Mouse (Mus musculus) myocyte (in vitro differentiated cells): Measurements from ENCODE around the gene Raet1e. TPM values are rescaled to one million over a fixed set of nuclear protein-coding genes. Genes with fewer than 3 reads are reported as not detected.
A peak's percentile ranks its signal among the peaks of the same experiment; 100 is the strongest.
"Not testable (repeated sequence)": the region's sequence is repeated elsewhere in the genome, so short reads cannot be mapped to it uniquely, and the experiment has no call there.

Experiments
- H3K27me3 ChIP-seq: one replicate; pipeline ENCODE4 v1.6.1; 2011; ENCODE audit not compliant: control insufficient read depth, insufficient read depth, insufficient read length
- H3K36me3 ChIP-seq: one replicate; pipeline ENCODE4 v1.6.1; 2011; ENCODE audit not compliant: control insufficient read depth, insufficient read depth
- H3K4me2 ChIP-seq: one replicate; pipeline ENCODE4 v1.6.1; 2011; ENCODE audit warnings: low read depth, control low read depth
- H3K4me3 ChIP-seq: one replicate; pipeline ENCODE4 v1.5.1; 2011; ENCODE audit warnings: mild to moderate bottlenecking, control low read depth, moderate library complexity
- H3K79me2 ChIP-seq: one replicate; pipeline ENCODE4 v1.6.1; 2011; ENCODE audit not compliant: control insufficient read depth, insufficient read depth
- H3ac ChIP-seq: one replicate; pipeline ENCODE4 v1.6.1; 2011; ENCODE audit not compliant: control insufficient read depth, insufficient read length
- CEBPB ChIP-seq: IDR thresholded peaks from 2 replicates; pipeline ENCODE4 v1.6.1; 2011; ENCODE audit warnings: mild to moderate bottlenecking, moderate library complexity; ENCODE audit not compliant: poor library complexity, insufficient read depth, severe bottlenecking
- E2F4 ChIP-seq: IDR thresholded peaks from one replicate; pipeline ENCODE4 v1.6.1; 2011; ENCODE audit warnings: mild to moderate bottlenecking, control low read depth, moderate library complexity; ENCODE audit not compliant: insufficient read depth
- MAX ChIP-seq: IDR thresholded peaks from one replicate; pipeline ENCODE4 v1.6.1; 2011; ENCODE audit warnings: low read depth, mild to moderate bottlenecking, control low read depth
- MYOD1 ChIP-seq, 3 experiments: IDR thresholded peaks; one replicate each; pipeline ENCODE4 v1.6.1; 2011; ENCODE audit warnings: control low read depth in 2 of 3, low read depth in 2 of 3, mild to moderate bottlenecking in 2 of 3, moderate library complexity in 1 of 3; ENCODE audit not compliant: insufficient read length in 2 of 3, control insufficient read depth in 1 of 3
- MYOG ChIP-seq, 3 experiments: IDR thresholded peaks; one replicate each; pipeline ENCODE4 v1.6.1; 2011; ENCODE audit warnings: control low read depth in 2 of 3, low read depth in 2 of 3, mild to moderate bottlenecking in 2 of 3; ENCODE audit not compliant: insufficient read length in 2 of 3, control insufficient read depth in 1 of 3, insufficient read depth in 1 of 3
- POLR2A ChIP-seq: IDR thresholded peaks from one replicate; pipeline ENCODE4 v1.6.1; 2011; ENCODE audit warnings: low read depth, mild to moderate bottlenecking, control low read depth, moderate library complexity; ENCODE audit not compliant: insufficient read length
- POLR2AphosphoS2 ChIP-seq: IDR thresholded peaks from one replicate; pipeline ENCODE4 v1.6.1; 2011; ENCODE audit warnings: low read depth, control low read depth; ENCODE audit not compliant: insufficient read length
- REST ChIP-seq: IDR thresholded peaks from one replicate; pipeline ENCODE4 v1.6.1; 2011; ENCODE audit warnings: mild to moderate bottlenecking, control low read depth, moderate library complexity; ENCODE audit not compliant: insufficient read depth, insufficient read length
- SRF ChIP-seq: IDR thresholded peaks from one replicate; pipeline ENCODE4 v1.6.1; 2011; ENCODE audit warnings: low read depth; ENCODE audit not compliant: control insufficient read depth, insufficient read length
- TCF12 ChIP-seq: IDR thresholded peaks from one replicate; pipeline ENCODE4 v1.6.1; 2011; ENCODE audit warnings: mild to moderate bottlenecking, control low read depth; ENCODE audit not compliant: poor library complexity, insufficient read depth, severe bottlenecking
- TCF3 ChIP-seq: IDR thresholded peaks from one replicate; pipeline ENCODE4 v1.6.1; 2011; ENCODE audit warnings: low read depth, control low read depth; ENCODE audit not compliant: insufficient read length
- USF1 ChIP-seq: IDR thresholded peaks from one replicate; pipeline ENCODE4 v1.6.1; 2011; ENCODE audit warnings: low read depth, mild to moderate bottlenecking, control low read depth, moderate library complexity
- polyA plus RNA-seq: library from polyadenylated mRNA; unstranded; fragments of >200 nt; fragmentation: generic; extraction: Trizol; gene quantifications from one replicate; pipeline ENCODE4 v1.2.1, GENCODE M21; 2012; ENCODE audit warnings: missing spikeins

Raet1e gene
- polyA plus RNA-seq, 1 experiment, result 22.0 TPM

DNA sequence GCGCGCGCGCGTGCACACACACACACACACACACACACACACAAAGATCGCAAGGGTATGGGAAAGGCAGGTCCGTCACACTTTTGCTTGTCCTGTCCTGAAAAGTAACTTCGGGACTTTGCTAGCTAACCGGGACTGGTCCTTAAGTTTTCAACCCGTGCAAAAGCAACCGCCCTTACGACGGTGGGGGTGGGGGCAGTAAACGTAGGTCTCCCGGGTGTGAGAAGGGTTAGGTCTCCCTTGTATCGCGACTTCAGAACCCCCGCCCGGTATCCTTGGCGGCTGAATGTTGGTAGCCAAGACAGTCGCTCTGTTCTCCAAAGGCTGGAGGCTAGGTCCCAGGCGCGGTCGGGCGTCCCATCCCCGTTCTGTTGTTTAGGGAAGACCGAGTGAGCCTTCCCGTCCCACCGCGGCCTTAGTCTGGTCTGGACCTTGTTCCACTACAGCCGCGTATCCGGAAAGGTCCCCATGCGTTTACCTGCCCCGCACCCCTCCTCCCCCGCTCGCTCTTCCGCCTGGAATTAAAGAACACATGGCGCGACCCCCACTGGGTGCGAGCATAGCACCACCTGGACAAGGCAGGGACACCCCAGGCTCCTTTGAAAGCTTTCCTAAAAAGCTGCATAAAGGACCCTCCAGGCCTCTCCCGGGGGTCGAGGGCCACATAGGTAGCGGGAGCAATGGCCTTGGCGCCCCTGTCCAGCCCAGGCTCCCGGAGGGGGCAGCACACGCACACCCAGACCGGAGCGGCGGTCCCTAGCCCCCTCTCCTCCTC is 8.5 kb upstream of the Raet1e start:
- Histone ChIP-seq H3ac (peak overlapping the region; percentile 6), H3K27me3 (peaks cover 28% of the 10 kb centered on the region), H3K4me3 (peak overlapping the region; percentile 92), H3K36me3 (no peaks in the 10 kb centered on the region), H3K4me2 (peak overlapping the region; percentile 88), H3K79me2 (peaks cover 6% of the 10 kb centered on the region)
- TF ChIP-seq MYOD1 (IDR thresholded peaks at IDR 0.05; ENCODE audit: control insufficient read depth in 1 of 3, insufficient read length in 2 of 3, low read depth in 2 of 3), result no peak
- no peak for TF ChIP-seq REST
- no peak for TF ChIP-seq MAX
- TF ChIP-seq TCF3, result no peak
- TF ChIP-seq POLR2AphosphoS2, result no peak
- TF ChIP-seq POLR2A, result no peak
- no peak for TF ChIP-seq TCF12
- TF ChIP-seq SRF, result no peak
- TF ChIP-seq E2F4, result no peak
- TF ChIP-seq MYOG (IDR thresholded peaks at IDR 0.05; ENCODE audit: control insufficient read depth in 1 of 3, insufficient read depth in 1 of 3, insufficient read length in 2 of 3, low read depth in 2 of 3), result no peak
- TF ChIP-seq CEBPB, result no peak
- no peak for TF ChIP-seq USF1

DNA sequence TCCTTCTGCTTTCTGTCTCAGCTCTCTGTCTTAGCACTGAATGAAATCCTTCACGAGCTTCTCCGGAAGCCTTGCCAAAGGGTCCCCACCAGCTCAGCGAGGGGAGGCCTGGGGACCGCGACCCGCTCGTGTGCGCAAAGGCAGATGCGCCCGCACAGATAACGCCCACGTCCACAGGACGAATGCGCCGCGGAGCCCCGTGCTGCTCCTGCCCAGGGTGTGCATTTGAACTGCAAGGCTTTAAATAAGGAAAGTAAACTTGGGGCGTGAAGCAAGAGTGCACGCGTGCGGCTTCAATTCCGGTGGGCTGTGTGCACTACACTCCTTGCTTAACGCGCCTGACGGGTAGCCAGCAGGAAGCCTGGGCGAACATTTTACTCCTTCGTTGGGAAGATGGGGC is 7.8 kb upstream of the Raet1e start:
- Histone ChIP-seq H3K27me3 (peaks cover 32% of the 10 kb centered on the region), H3ac (no peak overlapping the region), H3K36me3 (no peaks in the 10 kb centered on the region), H3K79me2 (peaks cover 6% of the 10 kb centered on the region), H3K4me3 (peak overlapping the region; percentile 92), H3K4me2 (peak overlapping the region; percentile 88)
- TF ChIP-seq SRF, result no peak
- no peak for TF ChIP-seq E2F4
- TF ChIP-seq REST, result no peak
- no peak for TF ChIP-seq CEBPB
- no peak for TF ChIP-seq POLR2AphosphoS2
- TF ChIP-seq TCF3, result no peak
- TF ChIP-seq TCF12, result no peak
- TF ChIP-seq POLR2A, result no peak
- TF ChIP-seq MYOD1 (IDR thresholded peaks at IDR 0.05; ENCODE audit: control insufficient read depth in 1 of 3, insufficient read length in 2 of 3, low read depth in 2 of 3), result no peak
- TF ChIP-seq MAX, result no peak
- TF ChIP-seq USF1, result no peak

DNA sequence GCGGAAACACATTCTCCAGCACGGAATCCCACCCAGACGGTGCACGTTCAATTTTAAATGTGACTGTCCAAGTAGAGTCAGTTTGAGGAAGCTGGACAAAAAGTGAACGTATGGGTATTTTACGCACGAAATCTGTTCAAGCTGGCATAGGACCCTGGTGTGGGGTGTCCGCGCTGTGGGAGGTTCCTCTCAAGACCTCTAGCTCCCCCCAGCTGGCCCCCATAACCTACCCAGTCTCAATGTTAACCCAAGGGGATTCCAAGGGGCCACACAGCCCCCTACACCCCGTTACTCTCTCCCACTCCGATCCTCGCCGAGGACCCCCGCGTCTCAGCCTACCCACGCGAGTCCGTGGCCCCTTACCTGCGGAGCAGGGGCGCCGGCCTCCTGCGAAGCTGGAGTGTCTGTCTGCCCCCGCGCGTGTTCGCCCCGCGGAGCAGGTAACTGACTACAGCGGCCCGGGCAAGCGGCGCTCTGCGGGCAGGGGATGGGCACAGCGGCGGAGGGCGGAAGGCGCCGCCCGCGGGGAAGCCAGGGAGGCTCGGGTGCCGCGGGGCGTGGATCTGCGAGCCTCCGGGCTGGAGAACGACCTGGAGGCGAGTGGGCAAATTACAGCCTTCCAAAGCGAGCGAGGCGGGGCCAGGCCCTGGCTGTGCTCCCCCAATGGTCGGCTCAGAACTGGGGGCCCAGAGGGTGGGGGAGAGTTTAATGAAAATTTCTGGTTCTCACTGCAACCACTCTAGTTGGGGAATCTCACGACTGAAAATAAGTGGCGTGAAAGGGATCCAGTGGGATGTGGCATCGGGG is 7.1 kb upstream of the Raet1e start:
- Histone ChIP-seq H3K27me3 (peaks cover 37% of the 10 kb centered on the region), H3K4me2 (peak overlapping the region; percentile 88)
- not testable (repeated sequence) for H3K36me3 ChIP-seq, H3K4me3 ChIP-seq, H3ac ChIP-seq, H3K79me2 ChIP-seq

GRCm38 (mm10) chr10:22151863-22152640 is 6.3 kb upstream of the Raet1e start:
- peaks cover 41% of the 10 kb centered on the region for H3K27me3 ChIP-seq
- H3K79me2 ChIP-seq, H3K4me3 ChIP-seq, H3K4me2 ChIP-seq, H3ac ChIP-seq, H3K36me3 ChIP-seq: not testable (repeated sequence)

GRCm38 (mm10) chr10:22153147-22153690 is 5.2 kb upstream of the Raet1e start:
- not testable (repeated sequence) for H3K79me2 ChIP-seq, H3ac ChIP-seq, H3K36me3 ChIP-seq, H3K4me2 ChIP-seq, H3K4me3 ChIP-seq
- H3K27me3 ChIP-seq, result peaks cover 41% of the 10 kb centered on the region

GRCm38 (mm10) chr10:22154127-22154526 is 4.2 kb upstream of the Raet1e start:
- not testable (repeated sequence) for H3K79me2 ChIP-seq, H3K36me3 ChIP-seq, H3K4me2 ChIP-seq, H3K4me3 ChIP-seq, H3ac ChIP-seq
- H3K27me3 ChIP-seq, result peaks cover 41% of the 10 kb centered on the region
